Mouse (Mus musculus) liver, adult 2 months (tissue): ENCODE measurements around the gene Tmem80. TPM values are rescaled to one million over a fixed set of nuclear protein-coding genes. Genes with fewer than 3 reads are reported as not detected.

ENCODE experiments used
- DNase-seq: peaks from one replicate; pipeline ENCODE4 v3.0.0-alpha.2; 2011; ENCODE audit warnings: low read depth, low spot score; ENCODE audit errors: extremely low read depth
- H3K27ac ChIP-seq: fragments of 200-500 bp; replicated peaks from 2 replicates; pipeline ENCODE4 v1.5.1; 2012; ENCODE audit warnings: low read depth, mild to moderate bottlenecking, control low read depth, inconsistent platforms, low read length; ENCODE audit not compliant: insufficient read depth
- H3K27me3 ChIP-seq: fragments of 200-500 bp; 2 replicates; pipeline ENCODE4 v1.6.1; 2012; ENCODE audit warnings: mild to moderate bottlenecking, moderate library complexity, low read length, inconsistent platforms; ENCODE audit not compliant: control insufficient read depth, insufficient read depth
- H3K36me3 ChIP-seq: fragments of 200-500 bp; 2 replicates; pipeline ENCODE4 v1.6.1; 2012; ENCODE audit warnings: low read length, inconsistent platforms; ENCODE audit not compliant: control insufficient read depth, insufficient read depth
- H3K4me1 ChIP-seq: fragments of 200-500 bp; 2 replicates; pipeline ENCODE4 v1.6.1; 2011; ENCODE audit warnings: low read length; ENCODE audit not compliant: control insufficient read depth, insufficient read depth
- H3K4me3 ChIP-seq: fragments of 200-500 bp; 2 replicates; pipeline ENCODE4 v1.5.1; 2011; ENCODE audit warnings: low read depth, mild to moderate bottlenecking, control low read depth, low read length, moderate library complexity; ENCODE audit not compliant: insufficient read depth
- H3K79me2 ChIP-seq: fragments of 200-500 bp; 2 replicates; pipeline ENCODE4 v1.6.1; 2012; ENCODE audit warnings: inconsistent platforms, mild to moderate bottlenecking, low read length, moderate library complexity; ENCODE audit not compliant: control insufficient read depth, insufficient read depth
- H3K9ac ChIP-seq: fragments of 200-500 bp; 2 replicates; pipeline ENCODE4 v1.6.1; 2012; ENCODE audit warnings: low read depth, mild to moderate bottlenecking, control low read depth, inconsistent platforms, low read length
- CTCF ChIP-seq: fragments of 200-500 bp; IDR thresholded peaks from 2 replicates; pipeline ENCODE4 v1.5.1; 2011; ENCODE audit warnings: low read depth, low read length, control low read depth
- POLR2A ChIP-seq: fragments of 200-500 bp; IDR thresholded peaks from 2 replicates; pipeline ENCODE4 v1.6.1; 2011; ENCODE audit warnings: low read length, control low read depth; ENCODE audit not compliant: insufficient read depth; ENCODE audit errors: extremely low read depth
- WGBS: fragments of 180-500 bp; shearing (Covaris S2); methylation state at CpG from one replicate; pipeline ENCODE4 v1.1.7; 2018; 5-methylcytosine and 5-hydroxymethylcytosine counted together
- polyA plus RNA-seq: library from polyadenylated mRNA; depleted of rRNA; stranded (reverse); fragments of >200 nt; gene quantifications from 2 replicates; pipeline ENCODE4 v1.2.3, GENCODE M21; 2012; rRNA removed
- total RNA-seq: library from RNA; depleted of rRNA; stranded (reverse); fragments of >200 nt; gene quantifications from 2 replicates; pipeline ENCODE4 v1.2.3, GENCODE M21; 2014; rRNA removed

Tmem80 gene
- total and polyA plus RNA-seq, 2 experiments, result 8.9 to 20.9 TPM

DNA sequence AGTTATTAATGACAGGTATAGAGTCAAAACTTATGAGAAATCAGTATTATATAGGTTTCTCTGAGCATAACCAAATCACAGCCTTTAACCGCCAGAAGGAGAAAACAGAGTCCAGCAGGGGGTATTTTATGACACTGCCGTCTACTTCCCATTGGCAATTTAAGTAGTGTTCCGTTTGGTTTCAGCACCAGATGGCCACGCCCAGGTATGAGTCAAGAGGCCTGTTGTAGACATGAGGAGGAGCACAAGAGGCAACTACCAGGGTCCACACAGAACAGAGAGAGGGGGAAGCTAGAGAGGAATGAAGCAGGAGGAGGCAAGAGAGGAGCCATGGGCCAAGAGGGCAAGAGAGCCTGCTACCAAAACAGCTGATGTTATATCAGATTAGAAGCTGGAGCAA is 52.0 kb downstream of the Tmem80 start:
- no peaks in the 10 kb centered on the region for H3K36me3 ChIP-seq
- H3K4me1 ChIP-seq, result no peaks in the 10 kb centered on the region
- H3K4me3 ChIP-seq, result no peak overlapping the region
- no peak for DNase-seq
- H3K27ac ChIP-seq, result no peak overlapping the region
- no peaks in the 10 kb centered on the region for H3K27me3 ChIP-seq
- no peaks in the 10 kb centered on the region for H3K79me2 ChIP-seq
- no peak overlapping the region for H3K9ac ChIP-seq
- WGBS, result 77% methylated on average over 4 of the region's 4 CpGs
- TF ChIP-seq CTCF, result no peak
- no peak for TF ChIP-seq POLR2A

DNA sequence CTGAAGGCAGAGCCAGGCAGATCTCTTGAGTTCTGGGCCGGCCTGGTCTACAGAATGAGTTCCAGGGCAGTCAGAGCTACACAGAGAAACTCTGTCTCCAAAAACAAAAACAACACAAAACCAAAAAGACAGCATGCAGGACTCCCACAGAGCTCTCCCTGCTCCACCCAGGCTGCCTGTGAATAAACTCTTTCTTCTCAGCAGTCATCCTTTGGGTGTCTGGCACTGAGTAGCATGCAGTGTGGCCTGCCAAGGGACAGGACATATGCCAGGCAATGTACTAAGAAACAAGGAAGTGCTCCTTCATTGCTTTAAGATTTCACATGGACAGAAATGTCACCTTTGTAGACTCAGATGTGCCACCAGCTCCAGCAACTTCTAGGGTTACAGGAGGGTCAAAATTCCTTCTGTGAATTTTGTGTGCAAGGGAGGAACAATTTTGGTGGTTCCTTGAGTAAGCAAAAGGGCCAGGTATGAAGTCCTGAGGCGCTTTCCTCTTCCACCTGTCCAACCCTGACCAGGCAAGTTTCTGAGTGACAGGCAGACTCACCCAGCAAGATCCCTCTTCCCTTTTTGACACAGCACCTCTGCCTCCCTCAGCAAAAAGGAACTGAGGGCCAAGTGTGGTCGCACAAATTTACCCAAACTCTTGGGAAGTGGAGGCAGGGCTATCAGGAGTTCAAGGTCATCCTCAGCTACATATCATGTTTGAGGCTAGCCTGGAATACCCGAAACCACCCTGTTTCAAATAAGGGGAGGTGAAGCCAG is 53.7 kb downstream of the Tmem80 start:
- no peaks in the 10 kb centered on the region for H3K79me2 ChIP-seq
- WGBS, result 79% methylated on average over 4 of the region's 4 CpGs
- DNase-seq, result no peak
- H3K9ac ChIP-seq, result no peak overlapping the region
- H3K4me1 ChIP-seq, result no peaks in the 10 kb centered on the region
- no peak overlapping the region for H3K27ac ChIP-seq
- no peaks in the 10 kb centered on the region for H3K27me3 ChIP-seq
- H3K4me3 ChIP-seq, result no peak overlapping the region
- TF ChIP-seq CTCF (no peak), POLR2A (no peak)
- H3K36me3 ChIP-seq, result no peaks in the 10 kb centered on the region

Other genes starting within 250 kb of the Tmem80 start
- gene Pkp3, start 249.5 kb upstream of the Tmem80 start, total RNA-seq, result 0.60 and 0.83 TPM in 2 replicates
- gene Pkp3, start 249.5 kb upstream of the Tmem80 start, polyA plus RNA-seq, result 1.9 and 2.0 TPM in 2 replicates
- gene Sigirr, start 227.2 kb upstream of the Tmem80 start, total RNA-seq, result 21.8 and 28.5 TPM in 2 replicates
- 42.4 and 42.5 TPM in 2 replicates for gene Sigirr, start 227.2 kb upstream of the Tmem80 start, polyA plus RNA-seq
- gene Ano9, start 209.9 kb upstream of the Tmem80 start, total RNA-seq, result not detected in 2 replicates
- 0.09 and 0.13 TPM in 2 replicates for gene Ano9, start 209.9 kb upstream of the Tmem80 start, polyA plus RNA-seq
- gene Ptdss2, start 205.4 kb upstream of the Tmem80 start, total RNA-seq, result 5.2 and 5.4 TPM in 2 replicates
- gene Ptdss2, start 205.4 kb upstream of the Tmem80 start, polyA plus RNA-seq, result 10.7 and 13.5 TPM in 2 replicates
- gene Rnh1, start 154.9 kb upstream of the Tmem80 start, total RNA-seq, result 106 and 108 TPM in 2 replicates
- gene Rnh1, start 154.9 kb upstream of the Tmem80 start, polyA plus RNA-seq, result 134 and 136 TPM in 2 replicates
- gene Hras, start 133.7 kb upstream of the Tmem80 start, total RNA-seq, result 37.6 and 53.8 TPM in 2 replicates
- 50.4 and 58.9 TPM in 2 replicates for gene Hras, start 133.7 kb upstream of the Tmem80 start, polyA plus RNA-seq
- 1.8 and 2.1 TPM in 2 replicates for gene Lrrc56, start 133.6 kb upstream of the Tmem80 start, total RNA-seq
- gene Lrrc56, start 133.6 kb upstream of the Tmem80 start, polyA plus RNA-seq, result 4.4 and 4.8 TPM in 2 replicates
- gene Lmntd2, start 113.7 kb upstream of the Tmem80 start, total RNA-seq, result 0.47 and 0.83 TPM in 2 replicates
- gene Lmntd2, start 113.7 kb upstream of the Tmem80 start, polyA plus RNA-seq, result 1.4 and 2.2 TPM in 2 replicates
- gene Rassf7, start 111.9 kb upstream of the Tmem80 start, total RNA-seq, result 21.6 and 22.5 TPM in 2 replicates
- 49.1 and 53.3 TPM in 2 replicates for gene Rassf7, start 111.9 kb upstream of the Tmem80 start, polyA plus RNA-seq
- 8.1 and 12.6 TPM in 2 replicates for gene Phrf1, start 99.0 kb upstream of the Tmem80 start, total RNA-seq
- 6.7 and 9.2 TPM in 2 replicates for gene Phrf1, start 99.0 kb upstream of the Tmem80 start, polyA plus RNA-seq
- 22.8 and 32.2 TPM in 2 replicates for gene Irf7, start 61.3 kb upstream of the Tmem80 start, total RNA-seq
- gene Irf7, start 61.3 kb upstream of the Tmem80 start, polyA plus RNA-seq, result 42.4 and 102 TPM in 2 replicates
- gene Cdhr5, start 51.0 kb upstream of the Tmem80 start, total RNA-seq, result 18.5 and 40.3 TPM in 2 replicates
- gene Cdhr5, start 51.0 kb upstream of the Tmem80 start, polyA plus RNA-seq, result 31.2 and 31.7 TPM in 2 replicates
- not detected in 2 replicates for gene Sct, start 48.6 kb upstream of the Tmem80 start, total RNA-seq
- gene Sct, start 48.6 kb upstream of the Tmem80 start, polyA plus RNA-seq, result not detected in 2 replicates
- gene Drd4, start 35.7 kb upstream of the Tmem80 start, total RNA-seq, result not detected in 2 replicates
- gene Drd4, start 35.7 kb upstream of the Tmem80 start, polyA plus RNA-seq, result not detected in 2 replicates
- 3.1 and 5.8 TPM in 2 replicates for gene Deaf1, start within 50 bp of the Tmem80 start, total RNA-seq
- 6.9 and 7.8 TPM in 2 replicates for gene Deaf1, start within 50 bp of the Tmem80 start, polyA plus RNA-seq
- gene Eps8l2, start 11.1 kb downstream of the Tmem80 start, total RNA-seq, result 17.4 and 38.5 TPM in 2 replicates
- gene Eps8l2, start 11.1 kb downstream of the Tmem80 start, polyA plus RNA-seq, result 80.9 and 117 TPM in 2 replicates
- gene Taldo1, start 64.5 kb downstream of the Tmem80 start, total RNA-seq, result 160 and 195 TPM in 2 replicates
- 125 and 166 TPM in 2 replicates for gene Taldo1, start 64.5 kb downstream of the Tmem80 start, polyA plus RNA-seq
- 15.1 and 23.5 TPM in 2 replicates for gene Gatd1, start 86.4 kb downstream of the Tmem80 start, total RNA-seq
- 34.9 and 36.2 TPM in 2 replicates for gene Gatd1, start 86.4 kb downstream of the Tmem80 start, polyA plus RNA-seq
- 0.13 TPM in 1 of 2 replicates, not detected in the other for gene Cend1, start 101.8 kb downstream of the Tmem80 start, total RNA-seq
- gene Cend1, start 101.8 kb downstream of the Tmem80 start, polyA plus RNA-seq, result 0.09 and 0.10 TPM in 2 replicates
- gene Slc25a22, start 110.2 kb downstream of the Tmem80 start, total RNA-seq, result 26.1 and 40.7 TPM in 2 replicates
- 315 and 345 TPM in 2 replicates for gene Slc25a22, start 110.2 kb downstream of the Tmem80 start, polyA plus RNA-seq
- 0.37 and 0.94 TPM in 2 replicates for gene Pidd1, start 116.3 kb downstream of the Tmem80 start, total RNA-seq
- gene Pidd1, start 116.3 kb downstream of the Tmem80 start, polyA plus RNA-seq, result 3.8 and 4.7 TPM in 2 replicates
- 255 and 308 TPM in 2 replicates for gene Rplp2, start 119.6 kb downstream of the Tmem80 start, total RNA-seq
- gene Rplp2, start 119.6 kb downstream of the Tmem80 start, polyA plus RNA-seq, result 265 and 286 TPM in 2 replicates
- 22.6 and 31.7 TPM in 2 replicates for gene Pnpla2, start 127.5 kb downstream of the Tmem80 start, total RNA-seq
- gene Pnpla2, start 127.5 kb downstream of the Tmem80 start, polyA plus RNA-seq, result 83.7 and 84.8 TPM in 2 replicates
- 3.7 and 4.3 TPM in 2 replicates for gene Cracr2b, start 133.4 kb downstream of the Tmem80 start, total RNA-seq
- gene Cracr2b, start 133.4 kb downstream of the Tmem80 start, polyA plus RNA-seq, result 4.7 and 8.7 TPM in 2 replicates
- 51.9 and 52.7 TPM in 2 replicates for gene Cd151, start 139.7 kb downstream of the Tmem80 start, total RNA-seq
- gene Cd151, start 139.7 kb downstream of the Tmem80 start, polyA plus RNA-seq, result 92.8 and 103 TPM in 2 replicates
- 41.1 and 43.3 TPM in 2 replicates for gene Polr2l, start 147.4 kb downstream of the Tmem80 start, total RNA-seq
- gene Polr2l, start 147.4 kb downstream of the Tmem80 start, polyA plus RNA-seq, result 42.8 and 45.7 TPM in 2 replicates
- 66.9 and 67.1 TPM in 2 replicates for gene Tspan4, start 147.5 kb downstream of the Tmem80 start, total RNA-seq
- gene Tspan4, start 147.5 kb downstream of the Tmem80 start, polyA plus RNA-seq, result 78.1 and 135 TPM in 2 replicates
- gene Chid1, start 212.1 kb downstream of the Tmem80 start, total RNA-seq, result 24.2 and 30.6 TPM in 2 replicates
- gene Chid1, start 212.1 kb downstream of the Tmem80 start, polyA plus RNA-seq, result 32.6 and 45.1 TPM in 2 replicates
- 42.2 and 54.0 TPM in 2 replicates for gene Ap2a2, start 234.4 kb downstream of the Tmem80 start, total RNA-seq
- 37.9 and 38.1 TPM in 2 replicates for gene Ap2a2, start 234.4 kb downstream of the Tmem80 start, polyA plus RNA-seq